Mouse (Mus musculus): Measurements from ENCODE around the gene Gipc1. TPM values are rescaled to one million over a fixed set of nuclear protein-coding genes. Genes with fewer than 3 reads are reported as not detected.

The Gipc1 gene
- polyA plus RNA-seq, 1 experiment from 2014 or later, result 182 TPM

- peaks cover 63% of the 10 kb centered on the region for H3K36me3 ChIP-seq
- WGBS, result 87% methylated on average over 6 of the region's 6 CpGs
- no peaks in the 10 kb centered on the region for H3K27me3 ChIP-seq
These were observed 36.8 kb downstream of the Gipc1 start for GRCm38 (mm10) chr8:83689264-83689663.

DNA sequence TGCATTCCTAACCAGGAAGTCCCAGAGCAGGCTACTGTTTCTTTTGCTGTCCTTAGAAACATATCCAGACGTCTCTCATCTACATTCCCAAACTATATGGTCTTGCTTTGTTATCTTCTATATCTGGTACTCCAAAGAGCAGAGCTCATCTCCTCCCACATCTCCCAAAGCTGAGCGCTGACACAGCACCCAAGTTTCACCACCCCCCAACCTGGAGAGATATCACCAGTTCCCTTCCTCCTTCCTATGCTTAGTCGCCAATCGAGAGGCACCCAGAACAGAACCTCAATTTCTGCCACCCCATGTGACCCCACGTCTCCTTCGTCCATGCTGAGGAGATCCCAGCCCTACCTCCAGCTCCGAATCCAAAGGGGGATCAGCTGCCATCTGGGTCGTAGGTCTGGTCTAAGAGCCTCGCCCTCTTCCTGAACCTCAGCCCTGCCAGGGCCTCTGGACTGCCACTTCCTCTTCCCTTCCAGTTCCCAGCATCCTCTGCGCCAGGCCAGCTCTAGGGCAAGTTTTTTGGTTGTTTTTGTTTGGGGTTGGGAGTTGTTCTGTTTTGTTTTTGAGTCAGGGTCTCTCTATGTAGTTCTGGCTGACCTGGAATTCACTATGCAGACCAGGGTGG is 41.2 kb downstream of the Gipc1 start:
- 79% methylated on average over 10 of the region's 10 CpGs for WGBS
- Histone ChIP-seq H3K4me1 (peaks cover 24% of the 10 kb centered on the region), H3K36me3 (peaks cover 31% of the 10 kb centered on the region), H3K4me2 (no peak overlapping the region), H3K4me3 (no peak overlapping the region), H3K27ac (no peak overlapping the region), H3K9me3 (no peaks in the 10 kb centered on the region), H3K27me3 (no peaks in the 10 kb centered on the region), H3K9ac (no peak overlapping the region)
- no peak for ATAC-seq (ENCODE audit: insufficient number of reproducible peaks, low FRiP score, low TSS enrichment, low read depth)

More at GRCm38 (mm10) chr8:83689264-83689663, 36.8 kb downstream of the Gipc1 start:
- no peak overlapping the region for H3K4me3 ChIP-seq
- H3K9me3 ChIP-seq, result no peaks in the 10 kb centered on the region
- H3K4me1 ChIP-seq, result no peaks in the 10 kb centered on the region; the same call in 1 of the 2 replicates
- H3K4me2 ChIP-seq, result no peak overlapping the region
- ATAC-seq (ENCODE audit: insufficient number of reproducible peaks, low FRiP score, low TSS enrichment, low read depth), result no peak
- H3K9ac ChIP-seq, result no peak overlapping the region
- no peak overlapping the region for H3K27ac ChIP-seq

GRCm38 (mm10) chr8:83694369-83695160 is 42.1 kb downstream of the Gipc1 start:
- no peak overlapping the region for H3K4me3 ChIP-seq
- WGBS, result 75% methylated on average over 11 of the region's 11 CpGs
- no peaks in the 10 kb centered on the region for H3K9me3 ChIP-seq
- H3K4me1 ChIP-seq, result peaks cover 30% of the 10 kb centered on the region
- H3K4me2 ChIP-seq, result no peak overlapping the region
- no peak overlapping the region for H3K27ac ChIP-seq
- no peak for ATAC-seq (ENCODE audit: insufficient number of reproducible peaks, low FRiP score, low TSS enrichment, low read depth)
- peaks cover 27% of the 10 kb centered on the region for H3K36me3 ChIP-seq
- no peaks in the 10 kb centered on the region for H3K27me3 ChIP-seq
- no peak overlapping the region for H3K9ac ChIP-seq

GRCm38 (mm10) chr8:83695351-83696106 is 43.1 kb downstream of the Gipc1 start:
- Histone ChIP-seq H3K27me3 (no peaks in the 10 kb centered on the region), H3K36me3 (peaks cover 22% of the 10 kb centered on the region), H3K9ac (no peak overlapping the region), H3K4me2 (no peak overlapping the region), H3K4me1 (peaks cover 34% of the 10 kb centered on the region), H3K27ac (no peak overlapping the region), H3K9me3 (no peaks in the 10 kb centered on the region), H3K4me3 (no peak overlapping the region)
- 80% methylated on average over 17 of the region's 17 CpGs for WGBS
- ATAC-seq (ENCODE audit: insufficient number of reproducible peaks, low FRiP score, low TSS enrichment, low read depth), result no peak

- H3K9me3 ChIP-seq, result no peaks in the 10 kb centered on the region
- no peak for ATAC-seq (ENCODE audit: insufficient number of reproducible peaks, low FRiP score, low TSS enrichment, low read depth)
- peak overlapping the region; percentile 19; the same call in 1 of the 2 replicates for H3K27ac ChIP-seq
- H3K9ac ChIP-seq, result peak overlapping the region; percentile 5; the same call in 1 of the 2 replicates
- H3K4me2 ChIP-seq, result peak overlapping the region; percentile 90
- peak overlapping the region; percentile 89 for H3K4me3 ChIP-seq
- WGBS, result 45% methylated on average over 19 of the region's 19 CpGs
- H3K27me3 ChIP-seq, result no peaks in the 10 kb centered on the region
- peaks cover 2% of the 10 kb centered on the region for H3K36me3 ChIP-seq
- H3K4me1 ChIP-seq, result peaks cover 34% of the 10 kb centered on the region
These were observed 45.1 kb downstream of the Gipc1 start for GRCm38 (mm10) chr8:83697374-83698220.

- Histone ChIP-seq H3K27ac (peak overlapping the region; percentile 80), H3K27me3 (no peaks in the 10 kb centered on the region), H3K9ac (peak overlapping the region; percentile 91), H3K36me3 (no peaks in the 10 kb centered on the region), H3K4me1 (peaks cover 34% of the 10 kb centered on the region), H3K4me2 (peak overlapping the region; percentile 90), H3K4me3 (peak overlapping the region; percentile 89), H3K9me3 (no peaks in the 10 kb centered on the region)
- 4% methylated on average over 15 of the region's 15 CpGs for WGBS
- ATAC-seq (ENCODE audit: insufficient number of reproducible peaks, low FRiP score, low TSS enrichment, low read depth), result no peak
These were observed 45.8 kb downstream of the Gipc1 start for GRCm38 (mm10) chr8:83698291-83698660.

GRCm38 (mm10) chr8:83698661-83699453 is 46.4 kb downstream of the Gipc1 start, which contains the start of gene Pkn1:
Gene Pkn1 (minus strand): TSS chr8:83699179.
- H3K27me3 ChIP-seq, result no peaks in the 10 kb centered on the region
- H3K4me2 ChIP-seq, result peak within 1 kb of the TSS; percentile 90
- peak within 1 kb of the TSS; percentile 91 for H3K9ac ChIP-seq
- H3K27ac ChIP-seq, result peak within 1 kb of the TSS; percentile 80
- H3K4me1 ChIP-seq, result peaks cover 34% of the 10 kb centered on the region
- WGBS, result under 1% methylated on average over 77 of the region's 85 CpGs
- ATAC-seq (ENCODE audit: insufficient number of reproducible peaks, low FRiP score, low TSS enrichment, low read depth), result peak; percentile 82
- H3K9me3 ChIP-seq, result no peaks in the 10 kb centered on the region
- peak within 1 kb of the TSS; percentile 89 for H3K4me3 ChIP-seq
- no peaks in the 10 kb centered on the region for H3K36me3 ChIP-seq

DNA sequence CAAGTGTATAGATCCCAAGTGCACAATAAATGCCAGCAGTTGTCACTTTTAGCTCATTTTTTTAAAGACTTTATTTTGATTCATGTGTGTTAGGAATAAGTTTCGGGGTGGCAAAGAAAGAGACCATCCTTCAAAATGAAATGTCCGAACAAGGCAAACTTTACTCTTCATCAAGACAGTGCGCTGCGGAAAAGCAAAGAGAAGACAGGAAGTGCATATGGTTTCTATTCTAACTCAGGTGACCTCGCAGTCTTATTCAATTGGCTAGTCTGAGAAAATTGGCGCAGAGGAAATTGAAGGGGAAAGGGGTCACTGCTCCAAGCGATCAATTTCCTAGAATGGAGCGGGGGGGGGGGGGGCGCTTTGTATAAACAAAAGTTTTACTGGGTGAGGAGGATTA is 47.1 kb downstream of the Gipc1 start:
- Histone ChIP-seq H3K4me3 (peak overlapping the region; percentile 89), H3K4me2 (peak overlapping the region; percentile 90), H3K9ac (peak overlapping the region; percentile 91; the same call in 1 of the 2 replicates), H3K4me1 (peaks cover 34% of the 10 kb centered on the region), H3K27ac (peak overlapping the region; percentile 80), H3K36me3 (no peaks in the 10 kb centered on the region), H3K27me3 (no peaks in the 10 kb centered on the region), H3K9me3 (no peaks in the 10 kb centered on the region)
- 15% methylated on average over 9 of the region's 9 CpGs for WGBS
- ATAC-seq (ENCODE audit: insufficient number of reproducible peaks, low FRiP score, low TSS enrichment, low read depth), result no peak

GRCm38 (mm10) chr8:83700423-83701085 is 48.1 kb downstream of the Gipc1 start:
- no peak overlapping the region for H3K27ac ChIP-seq
- no peak overlapping the region for H3K4me2 ChIP-seq
- WGBS, result 77% methylated on average over 9 of the region's 9 CpGs
- no peaks in the 10 kb centered on the region for H3K9me3 ChIP-seq
- H3K4me3 ChIP-seq, result no peak overlapping the region
- no peaks in the 10 kb centered on the region for H3K27me3 ChIP-seq
- H3K36me3 ChIP-seq, result no peaks in the 10 kb centered on the region
- no peak overlapping the region for H3K9ac ChIP-seq
- no peak for ATAC-seq (ENCODE audit: insufficient number of reproducible peaks, low FRiP score, low TSS enrichment, low read depth)
- H3K4me1 ChIP-seq, result peaks cover 34% of the 10 kb centered on the region

DNA sequence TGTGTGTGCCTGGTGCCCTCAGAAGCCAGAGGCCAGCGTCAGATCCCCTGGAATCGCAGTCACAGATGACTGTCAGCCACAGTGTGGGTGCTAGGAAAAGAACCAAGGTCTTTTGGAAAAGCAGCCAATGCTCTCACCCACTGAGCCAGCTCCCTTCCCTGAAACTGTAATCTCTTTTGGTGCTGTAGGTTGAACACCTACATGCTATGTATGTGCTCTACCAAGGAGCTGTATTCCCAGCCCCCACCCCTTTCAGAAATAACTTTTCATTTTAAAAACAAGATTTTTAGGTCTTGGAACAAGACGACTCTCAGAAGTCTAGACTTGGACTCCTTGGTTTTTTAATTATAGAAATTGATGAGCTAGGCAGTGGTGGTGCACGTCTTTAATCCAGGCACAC is 50.9 kb downstream of the Gipc1 start:
- no peak overlapping the region for H3K4me3 ChIP-seq
- no peak for ATAC-seq (ENCODE audit: insufficient number of reproducible peaks, low FRiP score, low TSS enrichment, low read depth)
- WGBS, result 81% methylated on average over 4 of the region's 4 CpGs
- H3K27ac ChIP-seq, result no peak overlapping the region
- H3K27me3 ChIP-seq, result no peaks in the 10 kb centered on the region
- no peaks in the 10 kb centered on the region for H3K9me3 ChIP-seq
- no peak overlapping the region for H3K9ac ChIP-seq
- H3K4me1 ChIP-seq, result peaks cover 13% of the 10 kb centered on the region
- no peaks in the 10 kb centered on the region for H3K36me3 ChIP-seq
- H3K4me2 ChIP-seq, result no peak overlapping the region
